Mouse (Mus musculus) hindbrain, embryonic 15.5 days (tissue): Measurements from ENCODE around the gene Ccdc151. TPM values are rescaled to one million over a fixed set of nuclear protein-coding genes. Genes with fewer than 3 reads are reported as not detected.

Source experiments
- ATAC-seq: fragments of 200-750 bp; cut with Nextera tagmentation; 2 replicates; pipeline ENCODE4 v1.8.0; 2017; ENCODE audit warnings: low read depth, moderate number of reproducible peaks, moderate TSS enrichment; ENCODE audit not compliant: low FRiP score
- H3K27ac ChIP-seq: fragments of 300-500 bp; sonication (generic); replicated peaks from 2 replicates; pipeline ENCODE4 v1.5.1; 2015; ENCODE audit warnings: mild to moderate bottlenecking, inconsistent platforms
- H3K27me3 ChIP-seq: fragments of 300-500 bp; sonication (generic); 2 replicates; pipeline ENCODE4 v1.6.1; 2015; ENCODE audit warnings: control low read depth, inconsistent platforms
- H3K36me3 ChIP-seq: fragments of 300-500 bp; sonication (generic); 2 replicates; pipeline ENCODE4 v1.6.1; 2015; ENCODE audit warnings: control low read depth, inconsistent platforms
- H3K4me1 ChIP-seq: fragments of 300-500 bp; sonication (generic); replicated peaks from 2 replicates; pipeline ENCODE4 v1.6.1; 2015; ENCODE audit warnings: control low read depth, inconsistent platforms
- H3K4me2 ChIP-seq: fragments of 300-500 bp; sonication (generic); 2 replicates; pipeline ENCODE4 v1.6.1; 2015; ENCODE audit warnings: moderate library complexity, mild to moderate bottlenecking, inconsistent platforms
- H3K4me3 ChIP-seq: fragments of 300-500 bp; sonication (generic); 2 replicates; pipeline ENCODE4 v1.5.1; 2015; ENCODE audit warnings: mild to moderate bottlenecking, inconsistent platforms
- H3K9ac ChIP-seq: fragments of 300-500 bp; sonication (generic); 2 replicates; pipeline ENCODE4 v1.6.1; 2015; ENCODE audit warnings: inconsistent platforms
- H3K9me3 ChIP-seq: fragments of 300-500 bp; sonication (generic); 2 replicates; pipeline ENCODE4 v1.6.1; 2016; ENCODE audit warnings: control low read depth, inconsistent platforms
- WGBS: fragments of 180-500 bp; shearing (Covaris S2); methylation state at CpG from one replicate; pipeline ENCODE4 v1.1.7; 2015; 5-methylcytosine and 5-hydroxymethylcytosine counted together
- polyA plus RNA-seq: library from polyadenylated mRNA; unstranded; fragments of >200 nt; fragmentation: Nextera tagmentation; extraction: Ambion mirVana; gene quantifications from 2 replicates; pipeline ENCODE4 v1.2.1, GENCODE M21; 2015

Gene Ccdc151
- polyA plus RNA-seq, 1 experiment from 2014 or later: 5.1 TPM

DNA sequence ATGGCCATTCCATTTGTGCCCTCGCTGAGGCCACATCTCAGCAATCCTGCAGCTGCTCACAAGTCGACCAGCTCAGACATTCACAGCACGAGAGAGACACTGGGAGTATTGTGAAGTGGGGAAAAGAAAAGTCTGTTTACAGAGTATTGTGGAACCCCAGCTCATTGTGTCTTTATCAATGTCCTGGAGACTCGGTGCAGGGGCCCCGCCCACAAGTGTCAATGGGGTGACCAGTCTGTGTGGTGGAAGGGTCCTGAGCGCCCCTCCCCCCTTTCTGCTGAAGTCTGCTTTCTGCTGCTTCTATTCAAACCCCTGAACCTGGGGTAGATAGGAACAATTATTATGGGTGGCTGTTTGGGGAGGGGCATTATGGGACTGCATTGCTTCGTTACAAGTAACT lies 26.0 kb upstream of the Ccdc151 start:
- no peak for ATAC-seq

GRCm38 (mm10) chr9:22024592-22024991 lies 22.2 kb upstream of the Ccdc151 start:
- no peaks in the 10 kb centered on the region for H3K27me3 ChIP-seq
- peak; percentile 13; the same call in 1 of the 2 replicates for ATAC-seq
- WGBS: 36% methylated on average over 8 of the region's 8 CpGs
- no peak overlapping the region for H3K27ac ChIP-seq
- no peak overlapping the region for H3K9ac ChIP-seq
- H3K4me2 ChIP-seq: no peak overlapping the region
- H3K4me1 ChIP-seq: no peaks in the 10 kb centered on the region
- H3K36me3 ChIP-seq: peaks cover 51% of the 10 kb centered on the region
- H3K4me3 ChIP-seq: no peak overlapping the region
- no peaks in the 10 kb centered on the region for H3K9me3 ChIP-seq

More for the DNA sequence above, 26.0 kb upstream of the Ccdc151 start:
- no peaks in the 10 kb centered on the region for H3K27me3 ChIP-seq
- no peak overlapping the region for H3K27ac ChIP-seq
- WGBS: 21% methylated on average over 7 of the region's 7 CpGs
- no peak overlapping the region for H3K9ac ChIP-seq
- no peaks in the 10 kb centered on the region for H3K9me3 ChIP-seq
- H3K4me2 ChIP-seq: no peak overlapping the region
- H3K4me3 ChIP-seq: no peak overlapping the region
- no peaks in the 10 kb centered on the region for H3K4me1 ChIP-seq
- H3K36me3 ChIP-seq: peaks cover 64% of the 10 kb centered on the region

DNA sequence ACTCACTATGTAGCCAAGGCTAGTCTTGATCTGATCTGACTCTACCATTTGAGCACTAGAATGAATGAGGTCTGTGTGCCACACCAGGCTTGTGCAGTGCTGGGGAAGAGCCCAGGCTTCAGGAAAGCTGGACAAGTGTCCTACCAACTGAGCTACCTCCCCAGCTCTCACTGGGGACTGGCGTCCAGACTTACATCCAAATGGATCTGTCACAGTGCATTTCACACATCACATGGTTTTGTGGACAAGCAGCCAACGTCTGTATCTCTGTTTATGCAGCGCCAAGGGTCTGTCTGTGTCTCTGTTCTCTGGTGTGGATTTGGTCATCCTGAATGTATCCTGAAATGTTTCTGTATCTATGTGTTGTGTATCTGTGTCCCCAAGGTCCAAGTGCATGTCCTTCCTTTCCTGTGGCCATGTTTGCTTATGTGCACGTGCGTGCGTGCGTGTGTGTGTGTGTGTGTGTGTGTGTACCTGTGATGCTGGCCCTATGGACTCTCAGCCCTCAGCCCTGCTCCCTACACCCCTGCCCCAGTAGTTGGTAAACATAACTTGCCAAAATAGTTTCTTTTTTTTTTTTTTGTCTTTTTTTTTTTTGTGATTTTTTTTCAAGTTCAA lies 14.9 kb upstream of the Ccdc151 start:
- no peak overlapping the region for H3K27ac ChIP-seq
- H3K36me3 ChIP-seq: peaks cover 50% of the 10 kb centered on the region
- H3K4me3 ChIP-seq: no peak overlapping the region
- H3K9me3 ChIP-seq: no peaks in the 10 kb centered on the region
- no peaks in the 10 kb centered on the region for H3K27me3 ChIP-seq
- no peak for ATAC-seq
- no peak overlapping the region for H3K4me2 ChIP-seq
- H3K9ac ChIP-seq: no peak overlapping the region
- WGBS: 68% methylated on average over 7 of the region's 7 CpGs
- no peaks in the 10 kb centered on the region for H3K4me1 ChIP-seq

DNA sequence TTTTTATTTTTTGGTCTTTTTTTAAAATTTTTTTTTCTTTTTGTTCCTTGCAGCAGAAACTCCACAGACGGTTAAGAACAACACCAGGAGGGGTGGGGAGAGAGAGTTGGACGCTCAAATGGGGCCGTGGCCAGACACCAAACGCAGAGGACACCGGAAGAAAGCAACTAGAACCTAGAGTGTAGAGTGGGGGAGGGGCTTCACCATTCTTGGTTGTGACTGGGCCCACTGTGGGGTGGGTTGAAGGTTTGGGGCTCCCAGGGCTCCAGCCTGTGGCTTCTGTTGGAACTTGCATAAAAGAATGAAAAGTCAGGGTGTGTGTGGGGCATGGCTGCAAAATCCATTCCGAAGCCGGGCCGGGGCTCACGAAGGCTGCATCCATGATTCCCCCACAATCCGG lies 13.8 kb upstream of the Ccdc151 start:
- Histone ChIP-seq H3K4me1 (no peaks in the 10 kb centered on the region), H3K9me3 (no peaks in the 10 kb centered on the region), H3K9ac (no peak overlapping the region), H3K27ac (no peak overlapping the region), H3K4me3 (no peak overlapping the region), H3K27me3 (no peaks in the 10 kb centered on the region), H3K36me3 (peaks cover 59% of the 10 kb centered on the region), H3K4me2 (no peak overlapping the region)
- WGBS: 68% methylated on average over 10 of the region's 10 CpGs
- ATAC-seq: no peak

- Histone ChIP-seq H3K9me3 (no peaks in the 10 kb centered on the region), H3K4me2 (no peak overlapping the region), H3K27ac (no peak overlapping the region), H3K27me3 (no peaks in the 10 kb centered on the region), H3K4me3 (no peak overlapping the region), H3K4me1 (no peaks in the 10 kb centered on the region), H3K36me3 (peaks cover 73% of the 10 kb centered on the region), H3K9ac (no peak overlapping the region)
- ATAC-seq: no peak
- 88% methylated on average over 13 of the region's 13 CpGs for WGBS
Observed at GRCm38 (mm10) chr9:22012731-22013130, 10.3 kb upstream of the Ccdc151 start.

DNA sequence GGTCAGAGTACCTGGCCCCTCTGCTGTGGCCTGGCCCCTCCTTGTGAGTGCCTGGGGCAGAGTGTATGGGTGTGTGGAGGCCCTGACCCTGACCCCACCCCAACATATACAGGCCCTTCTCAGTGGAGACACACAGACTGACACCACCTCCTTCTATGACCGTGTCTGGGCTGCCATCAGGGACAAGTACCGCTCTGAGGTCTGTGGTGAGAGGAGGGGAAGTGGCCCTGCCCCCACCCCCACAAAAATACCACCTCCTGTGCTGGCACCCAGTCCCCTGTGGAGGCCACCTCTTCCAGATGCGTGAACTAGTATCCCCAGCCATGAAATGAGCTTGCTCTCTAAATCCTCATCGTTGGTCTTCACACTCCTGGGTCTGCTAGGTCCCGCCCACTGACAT lies 8.6 kb upstream of the Ccdc151 start:
- Histone ChIP-seq H3K4me1 (0 out of 2 replicates have a peak, but pooled peaks cover 6% of the 10 kb centered on the region), H3K4me3 (no peak overlapping the region), H3K4me2 (no peak overlapping the region), H3K27ac (no peak overlapping the region), H3K36me3 (peaks cover 68% of the 10 kb centered on the region), H3K9me3 (no peaks in the 10 kb centered on the region), H3K27me3 (no peaks in the 10 kb centered on the region), H3K9ac (no peak overlapping the region)
- 89% methylated on average over 5 of the region's 5 CpGs for WGBS
- ATAC-seq: peak; percentile 29; the same call in 1 of the 2 replicates

DNA sequence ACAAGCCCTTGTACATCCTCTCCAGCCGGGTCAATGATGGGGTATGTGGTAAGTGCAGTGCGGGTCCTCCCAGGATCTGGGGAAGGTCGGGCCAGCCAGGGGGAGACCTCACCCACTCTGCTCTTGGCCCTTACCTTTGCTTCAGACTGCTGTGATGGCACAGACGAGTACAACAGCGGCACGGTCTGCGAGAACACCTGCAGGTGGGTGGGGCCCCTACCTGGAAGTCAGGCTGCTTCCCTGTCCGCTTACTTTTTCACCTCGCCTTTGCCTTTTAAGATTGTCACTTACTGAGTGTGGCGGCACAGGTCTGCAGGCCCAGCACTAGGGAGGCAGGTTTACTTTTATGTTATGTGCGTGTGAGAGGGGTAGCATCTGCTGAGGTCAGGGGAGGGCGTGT lies 2.1 kb upstream of the Ccdc151 start:
- peaks cover 41% of the 10 kb centered on the region for H3K4me1 ChIP-seq
- no peak overlapping the region for H3K9ac ChIP-seq
- WGBS: 94% methylated on average over 12 of the region's 12 CpGs
- H3K9me3 ChIP-seq: no peaks in the 10 kb centered on the region
- H3K27me3 ChIP-seq: no peaks in the 10 kb centered on the region
- 0 out of 2 replicates have a peak overlapping the region, but pooled peaks have one; percentile 92 for H3K4me2 ChIP-seq
- no peak overlapping the region for H3K4me3 ChIP-seq
- H3K36me3 ChIP-seq: peaks cover 30% of the 10 kb centered on the region
- H3K27ac ChIP-seq: no peak overlapping the region
- ATAC-seq: no peak

- Histone ChIP-seq H3K4me3 (peak overlapping the region; percentile 61), H3K9ac (peak overlapping the region; percentile 50), H3K27me3 (no peaks in the 10 kb centered on the region), H3K4me1 (peaks cover 41% of the 10 kb centered on the region), H3K4me2 (peak overlapping the region; percentile 92), H3K36me3 (peaks cover 18% of the 10 kb centered on the region), H3K9me3 (no peaks in the 10 kb centered on the region), H3K27ac (peak overlapping the region; percentile 82)
- no peak for ATAC-seq
- WGBS: 1% methylated on average over 18 of the region's 18 CpGs
Observed at GRCm38 (mm10) chr9:22003163-22003554, 725 bp upstream of the Ccdc151 start.

GRCm38 (mm10) chr9:22001633-22002032 lies 801 bp downstream of the Ccdc151 start:
- no peak overlapping the region for H3K4me3 ChIP-seq
- WGBS: 85% methylated on average over 4 of the region's 4 CpGs
- no peak for ATAC-seq
- H3K36me3 ChIP-seq: peaks cover 11% of the 10 kb centered on the region
- no peaks in the 10 kb centered on the region for H3K9me3 ChIP-seq
- H3K9ac ChIP-seq: no peak overlapping the region
- H3K4me2 ChIP-seq: peak overlapping the region; percentile 72
- H3K27me3 ChIP-seq: no peaks in the 10 kb centered on the region
- peaks cover 40% of the 10 kb centered on the region for H3K4me1 ChIP-seq
- H3K27ac ChIP-seq: peak overlapping the region; percentile 72; the same call in 1 of the 2 replicates

DNA sequence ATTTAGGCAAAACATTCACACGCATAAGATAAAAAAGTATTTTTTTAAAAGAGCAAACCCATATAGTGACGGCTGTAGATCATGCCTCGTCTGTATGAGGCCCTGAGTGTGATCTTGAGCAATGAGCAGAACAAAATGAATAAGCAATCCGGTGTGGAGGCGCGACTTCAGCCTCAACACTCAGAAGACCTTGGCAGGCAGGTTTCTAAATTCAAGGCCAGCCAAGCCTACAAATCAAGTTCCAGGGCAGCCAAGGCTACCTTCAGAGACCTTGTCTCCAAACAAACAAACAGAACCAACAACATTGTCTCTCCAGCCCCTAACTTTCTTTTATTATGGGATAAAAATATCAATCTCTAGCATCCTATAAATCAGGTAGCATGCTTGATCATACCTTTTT lies 2.1 kb downstream of the Ccdc151 start:
- peaks cover 29% of the 10 kb centered on the region for H3K4me1 ChIP-seq
- H3K27ac ChIP-seq: no peak overlapping the region
- no peak for ATAC-seq
- WGBS: 94% methylated on average over 6 of the region's 6 CpGs
- H3K9me3 ChIP-seq: no peaks in the 10 kb centered on the region
- no peak overlapping the region for H3K9ac ChIP-seq
- no peak overlapping the region for H3K4me2 ChIP-seq
- H3K27me3 ChIP-seq: no peaks in the 10 kb centered on the region
- peaks cover 4% of the 10 kb centered on the region; the same call in 1 of the 2 replicates for H3K36me3 ChIP-seq
- H3K4me3 ChIP-seq: no peak overlapping the region

DNA sequence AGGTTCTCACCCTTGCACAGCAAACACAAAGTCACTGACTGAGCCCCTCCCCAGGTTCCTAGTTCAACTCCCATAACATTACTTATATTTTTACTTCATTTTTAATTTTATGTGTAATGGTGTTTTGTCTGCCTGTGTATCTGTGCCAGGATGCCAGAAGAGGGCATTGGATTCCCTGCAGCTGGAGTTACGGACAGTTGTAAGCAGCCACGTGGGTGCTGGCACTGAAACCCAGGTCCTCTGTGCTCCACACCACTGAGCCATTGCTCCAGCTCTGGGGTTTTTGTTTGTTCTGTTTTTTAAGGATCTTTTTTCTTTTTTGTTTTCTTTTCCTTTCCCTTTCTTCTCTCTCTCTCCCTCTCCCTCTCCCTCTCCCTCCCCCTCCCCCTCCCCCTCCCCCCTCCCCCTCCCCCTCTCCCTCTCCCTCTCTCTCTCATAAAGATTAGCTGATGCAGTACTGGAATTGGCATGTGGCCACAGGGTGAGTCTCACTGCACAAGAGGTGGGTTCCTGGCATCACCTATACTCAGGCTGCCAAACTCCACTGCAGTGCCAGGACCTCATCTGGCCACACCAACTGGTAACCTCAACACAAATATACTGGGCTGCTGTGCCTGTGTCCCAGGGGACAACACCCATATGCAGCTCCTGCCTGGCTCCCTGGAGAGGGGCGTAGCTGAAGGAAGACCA lies 6.1 kb downstream of the Ccdc151 start:
- 82% methylated on average over 3 of the region's 3 CpGs for WGBS
- no peaks in the 10 kb centered on the region for H3K4me1 ChIP-seq
- no peak overlapping the region for H3K4me3 ChIP-seq
- no peak overlapping the region for H3K9ac ChIP-seq
- H3K9me3 ChIP-seq: no peaks in the 10 kb centered on the region
- H3K36me3 ChIP-seq: no peaks in the 10 kb centered on the region
- H3K27ac ChIP-seq: no peak overlapping the region
- ATAC-seq: no peak
- H3K27me3 ChIP-seq: peaks cover 10% of the 10 kb centered on the region
- no peak overlapping the region for H3K4me2 ChIP-seq

GRCm38 (mm10) chr9:21992227-21992626 lies 10.2 kb downstream of the Ccdc151 start:
- Histone ChIP-seq H3K4me1 (peaks cover 23% of the 10 kb centered on the region), H3K9me3 (no peaks in the 10 kb centered on the region), H3K27me3 (peaks cover 50% of the 10 kb centered on the region), H3K4me3 (no peak overlapping the region), H3K9ac (no peak overlapping the region), H3K27ac (no peak overlapping the region), H3K36me3 (no peaks in the 10 kb centered on the region), H3K4me2 (no peak overlapping the region)
- no peak for ATAC-seq
- WGBS: 81% methylated on average over 4 of the region's 4 CpGs
